Mouse (Mus musculus): Measurements from ENCODE around the gene Zfp91.
"Not testable (repeated sequence)": the region's sequence is repeated elsewhere in the genome, so short reads cannot be mapped to it uniquely, and the experiment has no call there.

The Zfp91 gene

DNA sequence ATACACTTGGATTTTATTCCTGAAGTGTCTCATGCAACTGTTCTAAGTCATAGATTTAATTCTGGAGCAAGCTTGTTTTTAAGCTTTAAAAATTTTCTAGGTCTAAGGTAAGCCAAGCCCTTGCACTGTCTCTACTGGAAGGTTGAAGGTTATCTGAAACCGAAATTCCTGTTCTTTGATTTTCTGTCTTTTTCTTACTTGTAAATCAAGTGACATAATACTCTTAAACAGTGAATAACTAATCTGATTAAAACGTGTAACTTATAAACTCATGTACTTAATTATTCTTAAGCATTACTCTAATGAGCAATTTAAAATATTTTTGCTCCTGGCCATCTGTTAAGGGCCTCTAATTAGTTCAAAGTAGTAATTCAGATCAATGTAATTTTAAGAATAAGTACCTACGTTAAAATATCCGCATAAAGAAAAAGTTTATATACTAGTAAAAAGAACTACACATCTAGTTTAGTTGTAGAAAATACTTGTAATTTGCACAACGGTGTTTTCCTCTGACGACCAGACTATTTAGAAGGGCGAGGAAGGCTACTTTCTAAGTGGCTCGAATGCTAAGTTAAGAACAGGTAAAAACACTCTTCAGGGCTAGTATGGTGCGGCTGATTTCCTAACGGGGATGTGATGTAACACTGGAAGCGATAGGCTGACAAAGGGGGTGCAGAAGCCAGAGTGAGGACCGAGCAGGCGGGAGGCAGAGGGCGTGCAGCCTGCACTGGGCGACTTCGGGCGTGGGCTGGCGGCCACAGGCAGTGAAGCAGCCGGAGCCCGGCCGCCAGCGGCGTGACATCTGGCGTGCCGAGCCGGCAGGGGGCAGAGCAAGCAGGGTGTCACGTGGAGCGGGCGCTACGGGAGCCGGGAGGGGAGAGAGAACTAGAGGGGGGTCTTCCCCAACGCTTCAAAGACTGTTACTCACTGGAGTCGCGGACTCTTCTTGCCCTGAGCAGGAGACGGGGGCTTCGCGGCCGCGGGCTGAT, 1.6 kb downstream of the Zfp91 start:
- DNase-seq (ENCODE audit: low spot score) = peak; percentile 94

DNA sequence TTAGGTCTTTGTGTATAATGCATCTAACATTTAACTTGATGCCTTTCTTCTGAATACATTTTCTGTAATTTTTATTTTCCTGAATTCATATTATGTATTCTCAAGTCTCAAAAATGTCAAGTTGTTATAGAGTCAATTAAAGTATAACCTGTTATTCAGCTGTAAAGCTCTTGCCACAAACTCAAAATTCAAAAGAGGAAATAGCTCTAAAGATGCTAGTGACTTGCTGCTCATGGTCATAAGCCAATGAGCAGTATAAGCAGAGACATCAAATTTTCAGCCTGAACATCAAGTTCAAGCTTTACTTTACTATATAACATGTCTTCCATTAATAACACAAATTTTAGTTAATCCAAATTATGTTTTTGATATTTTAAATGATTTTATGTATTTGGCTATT, 3.6 kb downstream of the Zfp91 start:
- no peak for DNase-seq (ENCODE audit: low spot score)

DNA sequence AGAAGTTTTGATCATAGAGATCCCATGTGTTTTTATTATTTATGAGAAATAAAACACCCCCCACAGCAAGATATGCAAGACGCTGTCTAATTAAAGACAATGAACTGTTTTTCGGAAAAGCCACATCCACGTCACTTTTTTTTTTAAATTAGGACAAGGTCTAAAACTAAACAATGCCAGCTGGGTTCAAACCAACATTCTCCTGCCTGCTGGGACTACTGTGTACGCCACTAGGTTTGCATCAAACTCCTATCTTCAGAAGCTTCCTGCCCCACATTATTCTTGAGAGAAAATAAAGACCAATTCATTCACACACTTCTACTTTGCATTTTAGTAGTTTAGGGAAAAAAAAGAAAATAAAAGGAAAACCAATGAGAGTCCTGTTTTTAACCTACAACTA, 8.2 kb downstream of the Zfp91 start:
- no peak for DNase-seq (ENCODE audit: low spot score)

DNA sequence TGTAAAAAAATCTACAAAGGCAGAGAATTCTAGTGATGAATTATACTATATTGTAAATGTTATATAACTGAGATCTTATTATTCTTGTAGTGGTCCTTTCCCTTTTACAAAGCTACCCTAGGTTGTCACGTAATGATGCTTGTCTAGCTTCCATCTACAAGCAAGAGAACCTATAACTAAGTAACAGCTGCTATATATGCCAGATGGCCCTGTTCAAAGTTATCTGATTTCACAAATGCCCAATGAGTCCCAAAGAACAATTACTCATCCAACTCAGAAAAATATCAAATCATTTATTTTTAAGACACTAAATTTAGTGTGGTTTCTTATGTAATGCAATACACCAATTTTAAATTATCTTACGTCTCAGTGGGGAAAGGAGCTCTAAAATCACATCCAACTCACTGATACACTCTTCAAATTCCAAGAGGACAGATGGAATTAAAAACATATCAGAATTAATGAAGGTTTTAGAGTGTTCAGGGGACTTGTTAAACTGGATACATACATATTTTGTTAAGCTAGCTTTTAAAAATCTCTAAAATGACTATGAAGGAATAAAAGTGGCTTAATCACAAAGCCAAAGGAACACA, 9.0 kb downstream of the Zfp91 start:
- DNase-seq (ENCODE audit: low spot score) = no peak

DNA sequence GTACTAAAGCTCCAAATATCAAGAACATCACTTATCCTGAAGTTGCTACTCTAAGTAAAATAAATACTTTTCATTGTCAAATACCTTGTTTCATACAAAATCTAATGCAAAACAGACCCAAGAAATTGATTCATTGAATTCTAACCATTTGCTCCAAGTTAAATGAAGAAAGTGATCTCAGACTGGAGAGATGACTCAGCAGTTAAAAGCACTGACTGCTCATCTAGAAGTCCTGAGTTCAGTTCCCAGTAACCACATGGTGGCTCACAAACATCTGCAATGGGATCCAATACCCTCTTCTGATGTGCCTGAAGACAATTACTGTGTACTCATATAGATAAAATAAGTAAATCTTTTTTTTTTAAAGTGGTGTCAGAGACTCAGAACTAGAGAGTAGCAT, 15.5 kb downstream of the Zfp91 start:
- no peak for DNase-seq (ENCODE audit: low spot score)

DNA sequence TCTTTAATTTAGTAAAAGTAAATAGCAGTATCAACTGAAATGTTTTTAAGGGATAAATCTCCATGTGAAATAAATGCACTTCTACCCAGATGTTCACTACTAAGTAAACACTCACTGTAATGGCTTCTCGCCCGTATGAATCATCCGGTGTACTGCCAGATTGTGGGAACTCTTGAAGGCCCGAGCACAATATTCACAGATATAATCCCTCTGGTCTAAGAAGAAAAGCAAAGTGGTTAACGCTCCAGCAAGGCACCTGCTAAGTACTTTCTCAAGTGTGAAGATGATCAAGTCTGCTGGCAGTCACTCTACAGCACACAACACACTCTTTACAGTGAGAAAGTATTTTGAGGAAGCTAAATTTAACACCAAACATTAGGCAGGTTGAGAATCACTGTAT, 25.0 kb downstream of the Zfp91 start:
- no peak for DNase-seq (ENCODE audit: low spot score)

DNA sequence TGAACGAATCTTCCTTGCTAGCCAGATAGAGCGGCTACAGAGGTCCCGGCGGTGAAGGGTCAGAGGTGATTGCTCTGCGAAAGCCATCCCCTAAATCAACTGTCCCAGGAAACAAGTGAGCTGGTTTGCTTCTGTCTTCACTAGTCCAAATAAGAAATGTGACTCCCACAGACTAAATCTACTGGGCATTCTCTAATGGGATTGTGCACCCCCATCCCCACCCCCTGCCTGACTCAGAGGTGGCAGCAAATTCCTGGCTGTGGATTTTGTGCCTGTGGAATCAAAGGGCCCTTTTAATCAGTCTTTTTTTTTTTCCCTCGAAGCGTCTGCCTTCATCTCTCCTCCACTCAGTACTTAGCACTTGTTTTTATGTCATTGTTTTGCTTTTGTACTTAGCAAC, 30.6 kb downstream of the Zfp91 start, which contains the start of gene Cntf:
Cntf (minus strand) TSS at position 325 of the 400 bp plus-strand sequence.
- DNase-seq (ENCODE audit: low spot score) = no peak

DNA sequence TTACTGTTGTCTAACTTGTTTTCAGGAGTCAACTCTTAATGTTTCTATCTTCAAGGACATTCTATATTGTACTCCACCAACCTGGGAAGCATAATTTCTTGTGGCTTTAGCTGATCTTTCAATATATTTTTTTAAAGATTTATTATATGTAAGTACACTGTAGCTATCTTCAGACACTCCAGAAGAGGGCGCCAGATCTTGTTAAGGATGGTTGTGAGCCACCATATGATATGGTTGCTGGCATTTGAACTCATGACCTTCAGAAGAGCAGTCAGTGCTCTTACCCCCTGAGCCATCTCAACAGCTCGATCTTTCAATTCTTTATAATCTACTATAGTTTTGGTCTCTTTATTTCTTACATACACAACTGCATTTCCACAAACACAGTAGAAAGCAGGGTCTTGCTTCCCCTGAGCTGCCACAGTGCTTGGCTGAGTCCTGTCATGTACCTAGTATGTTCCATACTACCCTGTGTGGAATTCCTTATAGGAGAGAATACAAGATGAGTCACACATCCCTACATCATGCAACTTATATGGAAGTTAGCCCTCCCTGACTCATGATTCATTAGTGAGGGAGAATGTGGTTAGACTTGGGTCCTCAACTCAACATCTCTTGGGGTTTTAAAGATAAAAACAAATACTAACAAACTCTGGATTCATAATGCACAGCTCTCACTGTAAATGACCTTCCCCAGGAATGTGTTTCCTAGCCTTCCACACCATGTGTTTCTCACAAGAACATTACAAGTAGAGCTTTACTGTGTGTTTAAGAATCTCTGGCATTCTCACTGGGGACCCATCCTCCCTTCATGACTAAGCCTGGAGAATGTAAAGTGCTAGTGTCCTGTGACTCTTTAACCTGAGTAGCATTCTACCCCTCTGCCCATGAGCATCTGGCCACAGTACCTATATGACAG, 33.5 kb downstream of the Zfp91 start:
- DNase-seq (ENCODE audit: low spot score) = no peak

DNA sequence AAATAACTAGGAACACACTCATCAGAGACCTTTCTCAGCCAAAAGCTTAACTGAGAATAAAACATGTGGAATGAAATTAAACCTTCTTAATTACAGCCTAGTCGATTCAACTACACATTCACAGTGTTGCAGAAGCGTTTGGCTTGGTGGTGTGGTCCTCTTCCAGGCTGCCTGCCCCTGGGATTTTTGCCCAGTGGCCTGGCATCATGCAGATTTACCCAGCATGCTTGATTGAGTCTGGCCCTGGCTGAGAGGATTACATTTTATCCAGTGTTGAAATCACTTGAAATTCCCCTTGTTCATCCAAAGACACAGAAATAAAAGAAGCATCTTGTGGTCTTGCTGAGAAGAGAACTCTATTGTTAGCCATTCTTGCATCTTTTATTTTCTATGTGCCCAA, 36.3 kb downstream of the Zfp91 start:
- DNase-seq (ENCODE audit: low spot score) = peak; percentile 46

DNA sequence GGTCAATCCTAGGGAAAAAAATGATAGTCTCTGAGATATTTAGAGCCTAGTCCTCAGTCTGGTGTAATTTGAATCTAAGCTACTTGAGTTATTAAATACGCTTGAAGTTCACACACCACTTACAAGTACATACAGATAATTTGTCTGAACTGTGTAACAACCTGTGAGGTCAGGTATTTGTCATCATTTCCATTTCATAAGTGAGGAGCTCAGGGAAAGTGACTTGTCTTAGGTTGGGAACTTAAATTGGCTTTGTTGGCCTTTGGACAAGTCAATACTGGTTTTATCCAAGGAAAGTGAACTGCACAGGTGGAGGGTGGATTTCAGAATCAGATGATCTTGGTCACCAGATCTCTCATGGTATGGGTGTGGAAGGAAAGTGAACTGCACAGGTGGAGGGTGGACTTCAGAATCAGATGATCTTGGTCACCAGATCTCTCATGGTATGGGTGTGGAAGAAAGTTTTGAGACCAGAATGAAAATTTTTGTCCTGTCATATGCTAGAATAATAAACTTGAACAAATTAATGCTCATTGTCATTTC, 36.9 kb downstream of the Zfp91 start:
- DNase-seq (ENCODE audit: low spot score) = no peak

DNA sequence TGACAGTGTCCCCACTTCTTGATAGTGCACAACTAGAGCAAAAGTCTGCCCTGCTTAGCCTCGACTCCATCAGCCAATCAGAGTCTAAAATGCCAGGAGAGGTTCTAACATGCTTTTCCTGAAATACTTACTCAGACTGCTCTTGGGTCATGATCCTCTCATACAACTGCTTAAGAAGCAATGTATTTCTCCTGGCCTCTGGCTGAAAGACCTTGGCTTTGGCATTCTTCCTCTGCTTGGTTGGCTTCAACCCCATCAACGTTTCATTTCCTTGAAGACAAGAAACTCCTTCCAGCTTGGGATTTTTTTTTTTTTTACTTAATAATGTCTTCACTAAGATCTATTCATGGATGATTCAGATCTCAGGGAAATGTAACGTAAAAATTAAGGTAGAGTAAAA, 39.6 kb downstream of the Zfp91 start:
- DNase-seq (ENCODE audit: low spot score) = no peak

DNA sequence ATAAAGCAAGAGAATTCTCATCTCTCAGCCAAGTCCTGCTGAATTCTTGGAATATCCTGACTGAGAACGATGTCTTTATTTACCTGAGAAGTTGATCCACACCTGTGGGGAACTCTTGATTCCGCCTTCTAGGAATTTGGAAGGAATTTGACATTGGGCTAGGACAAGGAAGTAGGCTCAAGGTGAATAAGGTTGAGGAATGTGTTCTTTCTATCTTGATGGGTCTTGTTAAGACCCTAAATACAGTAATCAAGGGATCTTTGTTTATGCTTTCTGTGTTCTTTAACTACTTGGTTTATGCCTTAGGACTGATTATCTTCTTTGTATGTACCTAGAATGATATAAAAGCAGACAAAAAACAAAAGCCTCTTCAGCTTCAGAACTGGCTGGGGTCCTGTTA, 64.0 kb downstream of the Zfp91 start:
- no peak for DNase-seq (ENCODE audit: low spot score)

DNA sequence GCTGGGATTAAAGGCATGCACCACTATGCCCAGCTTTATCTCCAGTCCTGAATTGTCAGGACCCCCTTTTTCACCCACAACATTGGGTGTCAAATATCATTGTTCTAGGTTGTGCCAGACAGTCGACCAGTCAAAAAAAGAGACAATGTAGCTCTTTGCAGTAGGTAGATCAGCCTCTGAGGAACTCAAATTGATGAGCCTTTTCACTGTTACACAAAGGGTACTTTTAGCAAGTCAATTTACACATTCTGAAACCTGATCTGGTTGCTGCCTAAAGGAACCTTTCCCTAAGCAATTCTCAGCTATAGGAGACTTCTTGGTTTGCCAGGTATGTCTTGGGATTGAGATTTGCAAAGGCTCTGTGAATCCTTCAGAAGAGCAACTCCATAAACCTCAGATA, 64.9 kb downstream of the Zfp91 start:
- DNase-seq (ENCODE audit: low spot score) = no peak

DNA sequence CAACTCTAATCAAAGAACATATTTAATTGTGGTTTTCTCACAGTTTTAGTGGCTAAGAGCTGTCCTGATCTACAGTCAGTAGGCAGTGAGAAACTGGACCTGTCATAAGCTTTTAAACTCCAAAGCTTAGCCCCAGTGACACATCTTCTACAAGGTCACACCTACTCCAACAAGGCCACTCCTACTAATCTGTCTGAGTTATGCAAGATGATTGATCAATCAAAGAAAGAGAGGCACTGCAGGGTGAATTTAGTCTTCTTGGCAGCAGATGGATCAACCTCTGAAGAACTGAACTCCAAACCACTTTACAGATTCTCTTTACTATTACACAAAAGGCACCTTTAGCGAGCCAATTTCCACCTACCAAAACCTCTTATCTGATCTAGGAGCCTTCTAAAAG, 70.1 kb downstream of the Zfp91 start:
- no peak for DNase-seq (ENCODE audit: low spot score)

DNA sequence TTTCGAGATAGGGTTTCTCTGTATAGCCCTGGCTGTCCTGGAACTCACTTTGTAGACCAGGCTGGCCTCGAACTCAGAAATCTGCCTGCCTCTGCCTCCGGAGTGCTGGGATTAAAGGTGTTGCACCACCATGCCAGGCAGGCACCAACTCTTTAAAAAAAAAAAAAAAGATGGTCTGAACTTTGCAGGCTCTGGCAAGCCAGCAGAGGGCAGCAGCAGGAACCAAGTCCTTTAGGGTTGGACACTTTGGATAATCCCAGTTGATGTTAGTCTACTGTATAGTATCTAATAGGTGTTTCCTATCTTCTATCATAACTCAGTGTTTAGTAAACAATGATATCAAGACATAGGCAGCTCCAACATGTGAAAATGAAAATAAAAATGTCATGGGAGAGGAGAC, 73.6 kb downstream of the Zfp91 start:
- peak; percentile 45 for DNase-seq (ENCODE audit: low spot score)

DNA sequence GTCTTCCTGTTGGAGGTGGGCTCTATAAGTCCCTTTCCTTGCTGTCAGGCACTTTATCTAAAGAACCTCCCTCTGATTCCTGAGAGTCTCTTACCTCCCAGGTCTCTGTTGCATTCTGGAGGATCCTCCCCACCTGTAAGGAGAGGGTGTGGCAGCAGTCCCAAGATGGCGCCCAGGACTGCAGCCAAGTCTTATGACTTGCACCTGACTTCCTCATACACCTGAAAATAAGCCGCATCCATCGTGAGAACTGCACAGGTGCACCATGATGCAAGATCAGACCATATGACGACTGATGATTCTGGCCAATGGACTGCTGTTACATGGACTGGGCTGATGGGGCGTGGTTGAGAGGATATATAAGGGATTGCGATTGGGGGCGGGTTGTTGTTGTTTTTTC, 74.3 kb downstream of the Zfp91 start:
- DNase-seq (ENCODE audit: low spot score) = not testable (repeated sequence)

DNA sequence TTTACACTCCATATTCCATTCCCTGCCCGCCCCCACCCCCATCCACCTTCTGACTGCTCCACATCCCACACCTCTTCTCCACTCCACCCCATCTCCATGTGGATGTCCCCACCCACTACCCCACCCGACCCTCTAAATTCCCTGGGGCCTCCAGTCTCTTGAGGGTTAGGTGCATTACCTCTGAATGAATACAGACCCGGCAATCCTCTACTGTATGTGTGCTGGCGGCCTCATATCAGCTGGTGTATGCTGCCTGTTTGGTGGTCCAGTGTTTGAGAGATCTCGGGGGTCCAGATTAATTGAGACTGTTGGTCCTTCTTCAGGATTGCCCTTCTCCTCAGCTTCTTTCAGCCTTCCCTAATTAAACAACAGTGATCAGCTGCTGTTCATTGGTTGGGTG, 75.0 kb downstream of the Zfp91 start:
- not testable (repeated sequence) for DNase-seq (ENCODE audit: low spot score)

DNA sequence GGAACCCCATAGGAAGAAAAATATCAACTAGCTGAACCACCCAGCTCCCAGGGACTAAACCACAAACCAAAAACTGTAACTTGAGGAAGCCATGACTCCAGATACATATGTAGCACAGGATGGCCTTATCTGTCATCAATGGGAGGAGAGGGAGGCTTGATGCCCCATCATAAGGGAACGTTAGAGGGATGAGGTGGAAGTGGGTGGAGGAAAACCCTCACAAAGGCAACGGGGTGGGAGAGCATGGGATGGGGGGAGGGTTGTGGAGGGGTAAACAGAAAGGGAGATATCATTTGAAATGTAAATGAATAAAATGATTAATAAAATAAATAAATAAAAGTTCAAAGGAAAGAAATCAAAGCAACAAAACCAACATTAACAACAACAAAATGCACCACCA, 75.5 kb downstream of the Zfp91 start:
- DNase-seq (ENCODE audit: low spot score) = no peak

DNA sequence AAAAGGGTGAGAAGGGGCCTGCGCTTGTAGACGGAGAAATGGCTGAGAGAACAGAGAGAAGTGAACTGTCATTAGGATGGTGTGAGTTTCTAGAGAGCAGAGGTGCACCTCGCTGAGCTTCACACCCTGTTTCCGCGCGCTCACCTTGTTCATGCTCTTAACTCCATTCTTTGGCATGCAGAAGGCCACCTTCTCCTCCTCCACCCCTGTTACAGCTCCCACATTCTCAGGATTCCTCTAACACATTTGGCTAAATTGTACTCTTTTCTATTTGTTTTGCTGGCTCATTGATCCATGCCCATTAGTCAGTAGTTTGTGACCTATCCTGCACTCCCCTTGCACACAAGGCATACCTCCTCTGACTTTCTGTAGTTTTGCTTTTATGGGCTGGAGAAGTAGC, 76.7 kb downstream of the Zfp91 start:
- DNase-seq (ENCODE audit: low spot score) = no peak
